Mouse (Mus musculus) liver, adult (tissue): ENCODE measurements around the gene Rgs8.
A peak's percentile ranks its signal among the peaks of the same experiment; 100 is the strongest.

ENCODE experiments used
- GATA4 ChIP-seq: IDR thresholded peaks from 2 replicates; pipeline ENCODE4 v1.6.1; 2014; ENCODE audit warnings: mild to moderate bottlenecking, low read length; ENCODE audit not compliant: insufficient replicate concordance

Gene Rgs8

GRCm38 (mm10) chr1:153667244-153667727 lies 14.5 kb downstream of the Rgs8 start:
- no peak for TF ChIP-seq GATA4

DNA sequence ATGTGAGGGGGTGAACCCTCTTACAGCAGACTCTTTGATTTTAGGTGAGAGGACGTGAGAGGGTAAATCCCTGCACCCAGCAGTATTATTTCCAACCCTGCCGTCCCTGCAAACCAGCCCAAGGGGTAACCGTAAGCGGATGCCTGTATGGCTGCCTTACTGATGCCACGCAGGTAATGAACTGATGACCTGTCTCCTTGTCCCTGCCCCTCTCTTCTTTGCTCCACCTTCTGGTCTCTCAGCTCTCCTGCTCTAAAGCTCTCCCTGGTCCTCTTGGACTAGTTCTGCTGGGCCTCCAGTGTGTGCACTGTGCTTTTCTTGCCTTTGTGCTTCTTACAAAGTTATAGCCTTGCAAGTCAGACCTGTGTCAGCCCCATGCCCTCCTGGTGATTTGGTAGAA lies 15.0 kb downstream of the Rgs8 start:
- no peak for TF ChIP-seq GATA4

GRCm38 (mm10) chr1:153669086-153669485 lies 16.3 kb downstream of the Rgs8 start:
- no peak for TF ChIP-seq GATA4

DNA sequence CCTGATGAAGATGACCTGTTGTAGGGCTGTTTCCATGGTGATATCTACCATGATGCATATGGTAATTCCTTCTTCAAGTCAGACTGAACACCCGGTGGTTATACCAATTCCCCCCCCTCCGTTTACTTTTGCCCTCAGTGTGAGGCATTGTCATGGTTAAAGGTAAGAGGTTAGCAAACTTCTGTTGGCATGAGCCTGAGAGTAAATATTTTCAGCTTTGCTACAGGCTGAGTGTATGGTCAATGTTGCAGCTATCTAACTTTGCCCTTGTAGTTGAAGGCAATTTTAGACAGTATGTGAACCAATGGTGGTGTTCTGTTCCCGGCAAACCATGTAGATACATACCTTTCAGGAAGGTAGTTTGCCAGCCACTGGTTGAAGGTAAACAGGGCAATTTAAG lies 16.9 kb downstream of the Rgs8 start:
- no peak for TF ChIP-seq GATA4

- TF ChIP-seq GATA4: no peak
Measured at GRCm38 (mm10) chr1:153671352-153671751, 18.5 kb downstream of the Rgs8 start.

GRCm38 (mm10) chr1:153672698-153673097 lies 19.9 kb downstream of the Rgs8 start:
- TF ChIP-seq GATA4: no peak

- no peak for TF ChIP-seq GATA4
Measured at GRCm38 (mm10) chr1:153673900-153674299, 21.1 kb downstream of the Rgs8 start.

- TF ChIP-seq GATA4: no peak
Measured at GRCm38 (mm10) chr1:153675591-153675990, 22.8 kb downstream of the Rgs8 start.

DNA sequence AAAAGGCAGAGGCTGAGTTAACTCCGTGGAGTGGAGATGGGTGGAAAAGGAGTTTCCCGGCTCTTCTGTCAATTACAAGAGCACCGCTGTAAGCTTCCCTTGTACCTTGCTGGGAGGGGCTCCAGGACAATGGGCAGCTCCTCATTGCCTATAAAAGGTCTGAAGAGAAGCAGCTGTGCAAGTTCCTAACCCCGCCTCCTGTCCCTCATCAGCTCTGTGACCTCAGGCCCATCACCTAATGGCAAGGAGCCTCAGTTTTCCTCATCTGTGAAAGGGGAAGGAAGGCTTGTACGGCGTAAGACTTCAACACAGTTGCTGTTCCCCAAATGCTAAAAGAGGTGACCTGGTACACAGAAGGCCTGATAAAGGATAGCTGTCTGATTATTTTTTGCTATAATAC lies 24.8 kb downstream of the Rgs8 start:
- TF ChIP-seq GATA4: no peak

DNA sequence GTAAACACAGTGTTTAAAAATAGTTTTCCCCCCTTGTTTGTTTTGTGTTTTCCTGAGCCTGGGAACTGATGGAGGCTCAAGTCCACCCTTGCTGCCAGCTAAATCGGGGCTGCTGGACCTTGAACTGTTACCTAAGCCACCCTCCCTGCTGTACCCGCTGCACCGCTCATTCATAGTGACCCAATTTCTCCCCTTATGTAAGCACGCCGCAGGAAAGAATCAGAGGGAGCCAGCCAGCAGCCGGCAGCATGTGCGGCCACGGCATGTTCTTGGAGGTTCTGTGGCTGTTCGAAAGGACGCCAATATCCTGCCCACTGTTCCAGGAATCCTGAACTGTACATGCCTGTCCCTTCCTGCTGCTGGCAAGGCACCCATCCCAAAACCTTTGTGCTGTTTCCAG lies 26.3 kb downstream of the Rgs8 start:
- no peak for TF ChIP-seq GATA4

- no peak for TF ChIP-seq GATA4
Measured at GRCm38 (mm10) chr1:153679653-153680052, 26.8 kb downstream of the Rgs8 start.

DNA sequence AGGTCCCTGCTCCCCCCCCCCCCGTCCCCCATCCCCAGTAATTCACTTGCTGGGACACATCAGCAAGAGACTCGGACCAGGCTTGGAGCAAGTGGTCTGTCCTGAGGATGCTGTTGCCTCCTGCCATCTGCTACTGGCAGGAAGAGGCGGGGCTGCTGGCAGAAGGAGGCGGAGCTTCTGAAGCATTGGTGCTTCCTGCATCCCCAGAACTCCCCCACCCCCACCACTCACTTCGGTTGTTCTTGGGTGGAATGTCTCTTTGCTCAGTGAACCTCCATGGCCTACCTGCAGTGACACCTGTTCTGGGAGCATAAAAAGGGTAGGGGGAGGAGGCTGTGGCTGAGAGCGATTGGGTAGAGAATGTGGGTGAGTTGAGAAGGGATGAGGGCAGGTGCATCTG lies 27.5 kb downstream of the Rgs8 start:
- TF ChIP-seq GATA4: no peak

DNA sequence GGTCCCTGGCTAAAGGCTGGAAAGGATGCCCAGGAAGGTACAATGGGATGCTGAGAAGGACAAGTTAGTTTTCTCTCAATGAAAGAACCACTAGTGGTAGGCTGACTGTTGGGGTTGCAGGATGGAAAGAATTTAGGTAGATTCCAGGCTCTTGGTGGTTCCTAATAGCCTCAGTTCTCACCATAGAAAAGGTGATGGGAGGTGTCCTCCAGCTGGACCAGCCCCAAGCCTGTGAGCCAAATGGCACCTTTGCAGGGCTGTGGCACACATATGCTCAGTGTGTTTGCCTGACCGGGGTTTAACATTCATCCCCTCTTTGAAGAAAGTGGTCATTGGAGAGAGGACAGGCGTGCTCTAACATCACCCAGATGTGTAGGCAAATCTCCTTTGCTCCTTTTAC lies 28.2 kb downstream of the Rgs8 start:
- no peak for TF ChIP-seq GATA4

- no peak for TF ChIP-seq GATA4
Measured at GRCm38 (mm10) chr1:153683190-153683589, 30.4 kb downstream of the Rgs8 start.

- TF ChIP-seq GATA4: no peak
Measured at GRCm38 (mm10) chr1:153685630-153686029, 32.8 kb downstream of the Rgs8 start.

GRCm38 (mm10) chr1:153692526-153692925 lies 39.7 kb downstream of the Rgs8 start:
- peak; percentile 29; the same call in 1 of the 2 replicates for TF ChIP-seq GATA4

DNA sequence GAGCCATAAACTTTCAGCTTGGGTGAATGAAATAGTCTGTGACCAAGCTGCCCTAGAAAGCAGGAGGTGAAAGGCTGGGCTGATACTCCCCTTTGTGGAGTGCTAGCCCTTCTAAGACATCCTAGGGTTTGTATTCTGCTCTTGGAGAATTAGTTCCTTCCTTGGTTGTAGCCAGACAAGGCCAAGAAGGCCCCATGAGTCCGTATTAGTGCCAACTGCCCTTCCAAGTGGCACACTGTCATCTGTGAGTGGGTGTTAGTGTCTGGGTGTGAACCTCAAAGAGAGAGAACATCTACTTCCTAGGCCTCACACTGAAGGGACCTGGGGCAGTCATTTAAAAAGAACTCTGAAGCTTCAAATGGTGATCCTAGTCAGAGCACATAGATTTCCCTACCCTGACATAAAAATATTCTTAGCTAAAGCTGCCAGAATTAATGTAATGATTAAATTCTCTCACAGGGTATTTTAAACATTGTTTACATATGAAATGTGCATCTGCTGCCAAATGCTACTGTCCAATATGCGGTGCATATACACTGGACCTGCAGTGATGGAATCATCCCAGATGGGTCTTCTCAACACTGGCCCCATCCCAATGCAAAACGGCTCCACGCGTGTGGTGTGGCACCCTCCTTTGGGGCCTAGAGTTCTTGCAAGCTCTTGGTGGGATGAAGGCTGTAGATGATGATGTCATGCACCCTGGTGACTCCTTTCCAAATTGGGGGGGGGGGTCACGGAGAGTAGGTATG lies 41.7 kb downstream of the Rgs8 start:
- no peak for TF ChIP-seq GATA4
